23 mouse cellular contexts compared by ENCODE assay signal in the genomic region with DNA sequence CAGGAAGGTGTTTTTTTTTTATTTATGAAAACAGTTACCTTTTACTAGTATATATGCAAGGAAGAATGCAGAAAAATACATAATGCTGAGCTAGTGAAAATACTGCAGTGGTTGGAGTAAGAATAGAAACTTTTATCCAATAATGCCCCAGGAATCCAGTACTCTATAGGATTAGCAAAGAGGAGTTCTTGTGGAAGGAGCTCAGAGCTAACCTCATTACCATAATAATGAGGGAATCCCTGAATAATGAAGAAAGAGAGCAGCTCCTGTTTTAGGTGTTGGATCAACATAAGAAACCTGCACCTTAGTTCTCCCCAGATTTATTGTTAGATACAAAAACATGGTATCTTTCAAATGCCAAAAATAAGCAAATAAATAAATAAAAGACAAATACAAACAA.
"Had no signal": no experiment of that assay in that cellular context is flagged by ENCODE, and none has a peak within 500 bp of the region (broad histone marks: within the 10 kb centered on the region; RNA-seq: fewer than 3 reads in every experiment).

No protein-coding gene starts in this region.

- H3K9me3 ChIP-seq: liver, embryonic 15.5 days; lung, embryonic 15.5 days; megakaryocyte, embryonic 14.5 days; midbrain, embryonic 15.5 days; neural tube, embryonic 13.5 days; neural tube, embryonic 15.5 days; stomach, embryonic 15.5 days had no signal

- H3K4me1 ChIP-seq: liver, embryonic 15.5 days; lung, embryonic 15.5 days; megakaryocyte, embryonic 14.5 days; midbrain, embryonic 15.5 days; neural tube, embryonic 13.5 days; neural tube, embryonic 15.5 days; stomach, embryonic 15.5 days had no signal

- H3K4me3 ChIP-seq: liver, embryonic 15.5 days; lung, embryonic 15.5 days; megakaryocyte, embryonic 14.5 days; midbrain, embryonic 15.5 days; myocyte; neural tube, embryonic 13.5 days; neural tube, embryonic 15.5 days; stomach, embryonic 15.5 days had no signal

- H3K36me3 ChIP-seq: liver, embryonic 15.5 days; lung, embryonic 15.5 days; midbrain, embryonic 15.5 days; neural tube, embryonic 13.5 days; neural tube, embryonic 15.5 days; stomach, embryonic 15.5 days had no signal

- H3K27ac ChIP-seq: liver, embryonic 15.5 days; lung, embryonic 15.5 days; macrophage; midbrain, embryonic 15.5 days; neural tube, embryonic 13.5 days; neural tube, embryonic 15.5 days; stomach, embryonic 15.5 days; stomach, postnatal 0 days had no signal

- H3K27me3 ChIP-seq: liver, embryonic 15.5 days; lung, embryonic 15.5 days; megakaryocyte, embryonic 14.5 days; midbrain, embryonic 15.5 days; neural tube, embryonic 13.5 days; neural tube, embryonic 15.5 days; stomach, embryonic 15.5 days had no signal

- H3K4me2 ChIP-seq: liver, embryonic 15.5 days; lung, embryonic 15.5 days; midbrain, embryonic 15.5 days; neural tube, embryonic 13.5 days; neural tube, embryonic 15.5 days; stomach, embryonic 15.5 days had no signal

- DNase-seq: liver, postnatal 0 days; lung, adult 2 months; lung, postnatal 14 days; lung, postnatal 36 days; retina, postnatal 1 day; right cerebral cortex, adult 18-20 months; right cerebral cortex, postnatal 25 days; right cerebral cortex, postnatal 4 days; spleen, adult 18-20 months; thymus, adult 2 months; thymus, postnatal 25 days; thymus, postnatal 4 days had no signal

- H3K9ac ChIP-seq: liver, embryonic 15.5 days; liver, postnatal 0 days; lung, embryonic 15.5 days; midbrain, embryonic 15.5 days; neural tube, embryonic 13.5 days; neural tube, embryonic 15.5 days; stomach, embryonic 15.5 days had no signal

- ATAC-seq: liver, postnatal 0 days; lung, postnatal 0 days; midbrain, embryonic 15.5 days had no signal
